In genomic region chr11:44509906-44510305, GRCm38 (mm10) we compare ENCODE assay signal across 17 mouse cellular contexts.
"Had no signal": no experiment of that assay in that cellular context is flagged by ENCODE, and none has a peak within 500 bp of the region (broad histone marks: within the 10 kb centered on the region; RNA-seq: fewer than 3 reads in every experiment).

No protein-coding gene starts in this region.

- H3K9me3 ChIP-seq: intestine, embryonic 15.5 days; limb, embryonic 12.5 days; limb, embryonic 15.5 days; stomach, embryonic 15.5 days had no signal

- H3K27ac ChIP-seq: intestine, embryonic 15.5 days; limb, embryonic 12.5 days; limb, embryonic 15.5 days; stomach, embryonic 15.5 days had no signal

- H3K9ac ChIP-seq: intestine, embryonic 15.5 days; limb, embryonic 12.5 days; limb, embryonic 15.5 days; stomach, embryonic 15.5 days had no signal

- H3K36me3 ChIP-seq: intestine, embryonic 15.5 days; limb, embryonic 12.5 days; limb, embryonic 15.5 days; stomach, embryonic 15.5 days had no signal

- ATAC-seq: intestine, embryonic 15.5 days had no signal

- H3K4me2 ChIP-seq: intestine, embryonic 15.5 days; limb, embryonic 12.5 days; limb, embryonic 15.5 days; midbrain, embryonic 11.5 days; stomach, embryonic 15.5 days had no signal

- DNase-seq: kidney, adult 11 months; kidney, adult 9 months; kidney, postnatal 14 days; left cerebral cortex, postnatal 4 days; lung, adult 2 months; lung, postnatal 14 days; lung, postnatal 4 days; midbrain, embryonic 14.5 days; right cerebral cortex, adult 18-20 months; right cerebral cortex, postnatal 14 days; right cerebral cortex, postnatal 4 days; thymus, postnatal 25 days had no signal

- H3K4me1 ChIP-seq: limb, embryonic 12.5 days; limb, embryonic 15.5 days; stomach, embryonic 15.5 days had no signal

- H3K27me3 ChIP-seq: intestine, embryonic 15.5 days; limb, embryonic 12.5 days; limb, embryonic 15.5 days; stomach, embryonic 15.5 days had no signal

- H3K4me3 ChIP-seq: intestine, embryonic 15.5 days; limb, embryonic 12.5 days; limb, embryonic 15.5 days; stomach, embryonic 15.5 days had no signal
